Mouse (Mus musculus): ENCODE measurements around the gene Fbln1. TPM values are rescaled to one million over a fixed set of nuclear protein-coding genes. Genes with fewer than 3 reads are reported as not detected.

The Fbln1 gene
- polyA plus RNA-seq, 1 experiment from 2014 or later = 207 TPM

GRCm38 (mm10) chr15:85230613-85231012 is 24.9 kb downstream of the Fbln1 start:
- 91% methylated on average over 14 of the region's 14 CpGs for WGBS
- DNase-seq (ENCODE audit: low spot score) = no peak

GRCm38 (mm10) chr15:85231443-85232255 is 25.9 kb downstream of the Fbln1 start:
- DNase-seq (ENCODE audit: low spot score) = peak; percentile 84
- Histone ChIP-seq H3K9me3 (no peaks in the 10 kb centered on the region), H3K36me3 (replicated peaks) (peaks cover 100% of the 10 kb centered on the region), H3K4me3 (no peak overlapping the region), H3K27me3 (replicated peaks; ENCODE audit: low read depth, poor library complexity, severe bottlenecking) (no peaks in the 10 kb centered on the region), H3K4me1 (no peaks in the 10 kb centered on the region), H3K27ac (replicated peaks) (no peak overlapping the region)
- 84% methylated on average over 13 of the region's 13 CpGs for WGBS

More at GRCm38 (mm10) chr15:85230613-85231012, 24.9 kb downstream of the Fbln1 start:
- peaks cover 100% of the 10 kb centered on the region for H3K36me3 ChIP-seq (replicated peaks)
- H3K27me3 ChIP-seq (replicated peaks; ENCODE audit: low read depth, poor library complexity, severe bottlenecking) = no peaks in the 10 kb centered on the region
- no peak overlapping the region for H3K4me3 ChIP-seq
- no peaks in the 10 kb centered on the region for H3K9me3 ChIP-seq
- no peaks in the 10 kb centered on the region for H3K4me1 ChIP-seq
- H3K27ac ChIP-seq (replicated peaks) = no peak overlapping the region

GRCm38 (mm10) chr15:85232256-85232535 is 26.4 kb downstream of the Fbln1 start:
- Histone ChIP-seq H3K4me3 (no peak overlapping the region), H3K27me3 (replicated peaks; ENCODE audit: low read depth, poor library complexity, severe bottlenecking) (no peaks in the 10 kb centered on the region), H3K27ac (replicated peaks) (no peak overlapping the region), H3K4me1 (no peaks in the 10 kb centered on the region), H3K9me3 (no peaks in the 10 kb centered on the region), H3K36me3 (replicated peaks) (peaks cover 100% of the 10 kb centered on the region)
- DNase-seq (ENCODE audit: low spot score) = no peak
- 94% methylated on average over 4 of the region's 4 CpGs for WGBS

- Histone ChIP-seq H3K27ac (replicated peaks) (no peak overlapping the region), H3K9me3 (no peaks in the 10 kb centered on the region), H3K36me3 (replicated peaks) (peaks cover 100% of the 10 kb centered on the region), H3K4me1 (no peaks in the 10 kb centered on the region), H3K27me3 (replicated peaks; ENCODE audit: low read depth, poor library complexity, severe bottlenecking) (no peaks in the 10 kb centered on the region), H3K4me3 (no peak overlapping the region)
- 95% methylated on average over 25 of the region's 25 CpGs for WGBS
- no peak for DNase-seq (ENCODE audit: low spot score)
These were observed 26.9 kb downstream of the Fbln1 start for GRCm38 (mm10) chr15:85232543-85233250.

- WGBS = 87% methylated on average over 4 of the region's 4 CpGs
- H3K36me3 ChIP-seq (replicated peaks) = peaks cover 100% of the 10 kb centered on the region
These were observed 27.5 kb downstream of the Fbln1 start for GRCm38 (mm10) chr15:85233251-85233611.

GRCm38 (mm10) chr15:85233690-85234089 is 27.9 kb downstream of the Fbln1 start:
- Histone ChIP-seq H3K27ac (replicated peaks) (no peak overlapping the region), H3K4me3 (no peak overlapping the region), H3K4me1 (no peaks in the 10 kb centered on the region), H3K27me3 (replicated peaks; ENCODE audit: low read depth, poor library complexity, severe bottlenecking) (no peaks in the 10 kb centered on the region), H3K9me3 (no peaks in the 10 kb centered on the region), H3K36me3 (replicated peaks) (peaks cover 100% of the 10 kb centered on the region)
- peak; percentile 37 for DNase-seq (ENCODE audit: low spot score)
- 85% methylated on average over 4 of the region's 4 CpGs for WGBS

More at GRCm38 (mm10) chr15:85233251-85233611, 27.5 kb downstream of the Fbln1 start:
- no peak overlapping the region for H3K4me3 ChIP-seq
- no peak overlapping the region for H3K27ac ChIP-seq (replicated peaks)
- H3K27me3 ChIP-seq (replicated peaks; ENCODE audit: low read depth, poor library complexity, severe bottlenecking) = no peaks in the 10 kb centered on the region
- H3K9me3 ChIP-seq = no peaks in the 10 kb centered on the region
- H3K4me1 ChIP-seq = no peaks in the 10 kb centered on the region
- no peak for DNase-seq (ENCODE audit: low spot score)

- WGBS = 95% methylated on average over 22 of the region's 22 CpGs
These were observed 33.3 kb downstream of the Fbln1 start for GRCm38 (mm10) chr15:85238821-85239745.

GRCm38 (mm10) chr15:85240086-85240485 is 34.3 kb downstream of the Fbln1 start:
- Histone ChIP-seq H3K27ac (replicated peaks) (no peak overlapping the region), H3K9me3 (no peaks in the 10 kb centered on the region), H3K36me3 (replicated peaks) (peaks cover 100% of the 10 kb centered on the region), H3K4me3 (no peak overlapping the region), H3K27me3 (replicated peaks; ENCODE audit: low read depth, poor library complexity, severe bottlenecking) (no peaks in the 10 kb centered on the region), H3K4me1 (no peaks in the 10 kb centered on the region)
- WGBS = 95% methylated on average over 4 of the region's 4 CpGs
- no peak for DNase-seq (ENCODE audit: low spot score)

More at GRCm38 (mm10) chr15:85238821-85239745, 33.3 kb downstream of the Fbln1 start:
- H3K27me3 ChIP-seq (replicated peaks; ENCODE audit: low read depth, poor library complexity, severe bottlenecking) = no peaks in the 10 kb centered on the region
- H3K9me3 ChIP-seq = no peaks in the 10 kb centered on the region
- DNase-seq (ENCODE audit: low spot score) = no peak
- H3K4me1 ChIP-seq = no peaks in the 10 kb centered on the region
- H3K36me3 ChIP-seq (replicated peaks) = peaks cover 100% of the 10 kb centered on the region
- H3K27ac ChIP-seq (replicated peaks) = no peak overlapping the region
- no peak overlapping the region for H3K4me3 ChIP-seq

GRCm38 (mm10) chr15:85241856-85242255 is 36.1 kb downstream of the Fbln1 start:
- no peak overlapping the region for H3K27ac ChIP-seq (replicated peaks)
- no peaks in the 10 kb centered on the region for H3K4me1 ChIP-seq
- H3K36me3 ChIP-seq (replicated peaks) = peaks cover 100% of the 10 kb centered on the region
- no peaks in the 10 kb centered on the region for H3K27me3 ChIP-seq (replicated peaks; ENCODE audit: low read depth, poor library complexity, severe bottlenecking)
- no peak for DNase-seq (ENCODE audit: low spot score)
- H3K9me3 ChIP-seq = no peaks in the 10 kb centered on the region
- no peak overlapping the region for H3K4me3 ChIP-seq
- WGBS = 92% methylated on average over 7 of the region's 7 CpGs

GRCm38 (mm10) chr15:85244414-85245161 is 38.8 kb downstream of the Fbln1 start:
- no peak for DNase-seq (ENCODE audit: low spot score)
- Histone ChIP-seq H3K4me1 (no peaks in the 10 kb centered on the region), H3K4me3 (no peak overlapping the region), H3K27ac (replicated peaks) (no peak overlapping the region), H3K9me3 (no peaks in the 10 kb centered on the region), H3K27me3 (replicated peaks; ENCODE audit: low read depth, poor library complexity, severe bottlenecking) (no peaks in the 10 kb centered on the region), H3K36me3 (replicated peaks) (peaks cover 100% of the 10 kb centered on the region)
- WGBS = 93% methylated on average over 13 of the region's 13 CpGs

- no peak overlapping the region for H3K4me3 ChIP-seq
- peaks cover 100% of the 10 kb centered on the region for H3K36me3 ChIP-seq (replicated peaks)
- H3K4me1 ChIP-seq = no peaks in the 10 kb centered on the region
- WGBS = 92% methylated on average over 5 of the region's 5 CpGs
- H3K27me3 ChIP-seq (replicated peaks; ENCODE audit: low read depth, poor library complexity, severe bottlenecking) = no peaks in the 10 kb centered on the region
- H3K9me3 ChIP-seq = no peaks in the 10 kb centered on the region
- DNase-seq (ENCODE audit: low spot score) = no peak
- H3K27ac ChIP-seq (replicated peaks) = no peak overlapping the region
These were observed 39.7 kb downstream of the Fbln1 start for GRCm38 (mm10) chr15:85245241-85246010.

All from embryonic facial prominence, embryonic 10.5 days (tissue).